Mouse (Mus musculus) splenic B cell, adult 2 months (primary cell): ENCODE measurements at regions not wholly inside any gene's neighbourhood (a gene's known extent, or its start where the extent isn't known, plus 50 kb on each side); places are given as distances from the start of the nearest gene placed in this dataset.

Source experiments
- DNase-seq: peaks from one replicate; pipeline ENCODE4 v3.0.0-alpha.2; 2011; ENCODE audit warnings: low read depth, low spot score
- H3K27me3 ChIP-seq: 2 replicates; pipeline ENCODE4 v1.6.1; 2012; ENCODE audit warnings: mild to moderate bottlenecking, low read length, moderate library complexity, mixed read lengths; ENCODE audit not compliant: control insufficient read depth, poor library complexity, insufficient read depth, severe bottlenecking
- H3K36me3 ChIP-seq: 2 replicates; pipeline ENCODE4 v1.6.1; 2012; ENCODE audit warnings: mild to moderate bottlenecking, low read length, moderate library complexity, mixed read lengths; ENCODE audit not compliant: control insufficient read depth, poor library complexity, insufficient read depth, severe bottlenecking

DNA sequence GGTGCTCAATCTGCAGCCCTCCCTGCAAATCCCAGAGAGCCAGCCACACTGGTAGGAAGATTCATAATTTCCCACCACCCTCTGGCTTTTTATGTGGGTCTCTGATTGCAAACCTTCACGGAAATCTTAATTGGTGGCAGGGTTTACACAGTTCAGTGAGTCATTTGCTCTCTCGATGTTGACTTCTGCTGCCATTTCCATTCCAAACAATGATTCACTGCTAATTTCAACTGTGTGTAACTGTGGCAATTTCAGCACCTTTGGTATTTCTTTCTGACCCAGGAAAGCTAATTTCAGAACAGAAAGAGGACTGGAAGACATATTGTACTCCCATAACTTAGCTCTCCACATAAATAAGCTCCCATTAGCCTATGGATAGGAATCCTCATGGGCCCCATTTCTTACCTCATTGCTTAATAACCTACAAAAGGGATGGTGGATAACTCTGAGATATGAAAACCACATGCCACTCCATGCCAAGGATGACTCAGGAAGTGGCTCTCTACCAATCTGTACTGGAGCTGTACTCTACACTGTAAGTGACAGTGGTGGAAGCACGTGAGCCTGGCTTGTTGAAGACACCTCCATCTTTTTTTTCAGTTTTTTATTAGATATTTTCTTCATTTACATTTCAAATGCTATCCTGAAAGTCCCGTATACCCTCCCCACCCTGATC, 536.0 kb downstream of the Tox3 start:
- no peaks in the 10 kb centered on the region for H3K36me3 ChIP-seq
- no peaks in the 10 kb centered on the region for H3K27me3 ChIP-seq
- DNase-seq: no peak

DNA sequence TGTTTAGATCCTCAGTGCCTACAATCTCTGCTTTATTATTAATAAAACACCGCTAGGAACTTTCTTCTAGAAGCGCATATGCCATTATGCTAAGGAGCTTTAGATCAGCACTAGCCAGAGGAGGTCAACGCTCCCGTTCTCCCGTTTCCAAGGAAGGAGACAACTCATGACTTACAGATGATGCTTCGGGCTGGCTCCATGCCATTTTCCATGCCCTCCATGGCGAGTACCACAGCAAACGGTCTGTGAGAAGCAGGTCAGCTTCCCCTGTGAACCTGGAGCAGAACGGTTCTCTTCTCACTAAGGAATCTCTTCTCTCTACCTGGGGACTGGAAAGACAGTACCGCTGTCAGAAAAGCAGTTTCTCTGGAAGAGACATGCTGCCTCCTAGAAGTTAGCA, 559.8 kb downstream of the Tox3 start:
- no peak for DNase-seq
- Histone ChIP-seq H3K27me3 (no peaks in the 10 kb centered on the region), H3K36me3 (no peaks in the 10 kb centered on the region)

DNA sequence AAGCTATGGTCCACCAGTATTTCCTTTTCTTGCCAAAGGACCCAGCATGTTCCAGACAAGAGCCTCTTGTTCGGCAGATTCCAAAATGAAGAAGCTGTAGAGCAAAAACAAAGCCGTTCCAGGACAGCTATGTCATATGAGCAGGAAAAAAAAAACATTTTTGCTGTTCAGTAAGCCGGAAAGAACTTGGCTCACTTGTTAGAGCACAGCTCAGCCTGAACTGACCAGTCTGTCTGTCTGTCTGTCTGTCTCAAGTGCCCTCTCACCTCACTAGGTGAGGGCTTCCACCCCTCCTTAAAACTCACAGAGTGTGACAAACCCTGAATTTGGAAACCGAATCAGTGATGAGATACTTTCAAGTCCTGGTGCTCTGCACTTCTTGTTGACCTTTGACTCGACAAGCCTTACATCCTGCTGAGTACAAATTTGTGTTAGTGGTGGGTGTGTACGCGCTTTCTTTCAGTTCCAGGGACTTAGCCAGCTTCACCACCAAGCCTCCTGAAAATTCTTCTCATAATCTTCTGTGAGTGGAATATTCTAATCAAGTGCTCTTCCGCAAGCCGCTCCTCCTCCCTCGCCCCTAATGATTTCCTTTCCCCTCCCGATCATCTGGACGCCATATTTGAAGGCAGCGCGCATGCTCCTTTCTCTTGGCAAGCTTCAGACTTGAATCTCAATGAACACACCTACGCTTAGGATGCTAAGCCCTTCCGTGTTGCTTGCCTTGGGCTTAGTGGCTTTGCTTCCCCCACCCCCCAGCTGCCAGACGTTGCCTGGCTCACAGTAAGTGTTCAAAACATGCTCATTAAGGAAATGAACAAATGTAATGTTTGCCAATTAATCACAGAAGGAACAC, 560.9 kb downstream of the Tox3 start:
- H3K36me3 ChIP-seq: no peaks in the 10 kb centered on the region
- no peak for DNase-seq

DNA sequence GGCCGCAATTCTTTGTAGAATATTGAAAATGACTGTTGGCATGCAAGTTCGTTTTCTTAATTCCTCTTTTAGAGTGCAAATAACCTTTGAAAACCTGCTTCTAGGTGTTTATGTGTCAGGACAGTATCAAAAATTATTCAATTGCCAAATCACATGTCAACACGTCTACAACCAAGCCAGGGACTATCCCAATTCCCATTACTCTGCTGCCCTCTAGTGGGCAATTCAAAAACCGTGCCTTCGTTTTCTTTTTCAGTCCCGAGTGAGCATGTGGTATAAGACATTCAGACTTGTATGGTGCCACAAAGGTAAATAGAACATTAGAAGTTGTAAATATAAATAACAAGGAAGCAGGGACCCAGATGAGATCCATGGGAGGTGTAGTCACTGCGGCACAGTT, 563.1 kb downstream of the Tox3 start:
- DNase-seq: peak; percentile 22
- Histone ChIP-seq H3K27me3 (no peaks in the 10 kb centered on the region), H3K36me3 (no peaks in the 10 kb centered on the region)

More for the DNA sequence above, 560.9 kb downstream of the Tox3 start:
- no peaks in the 10 kb centered on the region for H3K27me3 ChIP-seq

DNA sequence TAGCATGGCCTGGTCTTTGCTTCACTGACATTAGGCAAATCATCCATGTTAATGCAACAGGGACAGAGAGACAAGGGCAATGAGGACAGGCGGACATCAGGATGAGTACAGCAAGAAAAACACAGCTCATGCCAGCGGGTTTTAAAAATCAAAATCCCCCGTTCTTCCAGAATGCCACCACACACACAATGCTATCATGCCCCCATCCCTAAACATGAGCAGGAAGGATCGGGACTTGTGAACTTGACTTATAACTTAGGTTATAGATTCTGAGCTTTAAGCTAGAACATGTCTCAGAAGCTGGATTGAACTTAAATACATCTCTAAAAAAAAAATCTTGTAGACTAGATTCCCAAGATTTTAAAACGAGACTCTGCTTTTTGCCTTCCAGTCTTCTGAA, 564.8 kb downstream of the Tox3 start:
- H3K27me3 ChIP-seq: no peaks in the 10 kb centered on the region
- H3K36me3 ChIP-seq: no peaks in the 10 kb centered on the region
- no peak for DNase-seq

DNA sequence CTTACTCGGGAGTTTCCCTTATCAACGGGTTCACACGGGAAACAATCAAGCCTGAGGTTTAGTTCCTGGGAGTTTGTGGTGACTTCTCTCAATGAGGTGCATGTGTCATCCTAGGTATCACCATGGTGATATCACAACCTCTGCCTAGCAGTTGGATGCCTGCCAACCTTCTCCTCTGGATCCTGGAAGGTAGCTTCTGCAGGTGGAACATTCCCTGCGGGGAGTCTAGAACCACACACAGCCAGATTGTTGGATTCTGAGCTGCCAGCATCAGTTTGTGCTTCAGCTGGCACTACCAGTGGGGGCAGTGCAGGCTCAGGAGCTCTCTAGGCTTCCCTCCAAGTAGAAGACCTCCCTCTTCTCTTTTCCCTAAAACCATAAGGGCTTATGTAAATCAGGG, 581.8 kb downstream of the Tox3 start:
- no peak for DNase-seq
- Histone ChIP-seq H3K36me3 (no peaks in the 10 kb centered on the region), H3K27me3 (no peaks in the 10 kb centered on the region)

DNA sequence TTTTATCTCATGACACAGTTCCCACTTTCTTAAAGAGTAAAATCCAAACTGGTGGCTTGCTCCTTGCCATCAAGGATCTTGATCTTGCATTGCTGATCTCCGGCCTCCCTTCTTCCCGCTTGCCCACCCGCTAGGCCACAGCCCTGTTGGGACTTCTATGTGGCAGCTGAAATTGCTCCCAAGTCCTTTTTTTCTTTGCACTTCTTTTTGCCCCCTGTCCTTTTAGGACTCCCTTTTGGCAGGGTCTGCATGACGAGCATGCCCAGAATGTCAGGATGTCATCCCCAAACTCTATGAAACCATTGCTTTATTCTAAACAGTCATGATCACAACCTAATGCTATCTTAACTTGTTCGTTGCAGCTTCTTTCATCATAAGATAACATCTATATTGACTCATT, 588.6 kb downstream of the Tox3 start:
- Histone ChIP-seq H3K36me3 (no peaks in the 10 kb centered on the region), H3K27me3 (no peaks in the 10 kb centered on the region)
- DNase-seq: no peak

DNA sequence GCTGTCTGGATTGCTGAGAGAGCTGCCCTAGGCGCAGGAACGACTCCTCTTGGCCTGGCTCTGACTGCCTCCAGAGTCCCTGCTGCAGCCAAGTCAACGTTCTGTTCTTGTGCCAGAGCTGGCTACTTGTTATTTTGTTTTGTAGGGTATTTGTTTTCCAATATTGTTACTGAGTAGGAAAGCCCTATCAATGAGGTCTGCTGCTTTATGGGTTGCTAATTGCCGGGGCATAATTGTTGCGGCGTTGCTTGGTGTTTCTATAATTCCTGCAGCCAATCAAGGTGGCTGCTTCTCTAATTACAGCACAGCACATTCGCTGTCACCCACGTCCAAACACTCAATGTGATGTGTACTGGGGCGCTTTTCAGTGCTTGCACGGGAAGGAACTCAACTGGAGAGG, 589.4 kb downstream of the Tox3 start:
- no peak for DNase-seq
- H3K36me3 ChIP-seq: no peaks in the 10 kb centered on the region

DNA sequence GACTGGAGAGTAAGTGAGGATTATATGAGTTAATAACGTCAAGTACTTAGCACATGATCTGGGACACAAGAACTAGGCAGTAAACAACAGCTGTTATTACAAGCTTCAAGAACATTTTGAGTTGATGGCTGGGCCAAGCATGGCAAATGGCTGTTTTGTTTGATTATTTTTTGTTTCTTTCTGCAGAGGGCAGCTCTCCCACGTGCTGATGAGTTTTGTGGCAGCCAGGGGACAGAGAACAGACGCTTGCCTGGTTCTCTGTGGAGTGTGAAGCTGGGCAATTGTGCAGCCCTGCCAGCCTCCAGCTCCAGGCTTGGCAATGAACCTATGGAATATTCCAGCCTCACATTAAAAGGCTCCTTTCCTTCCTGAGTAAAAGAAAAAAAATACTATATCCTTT, 592.2 kb downstream of the Tox3 start:
- no peak for DNase-seq
- Histone ChIP-seq H3K36me3 (no peaks in the 10 kb centered on the region), H3K27me3 (no peaks in the 10 kb centered on the region)

More for the DNA sequence above, 589.4 kb downstream of the Tox3 start:
- no peaks in the 10 kb centered on the region for H3K27me3 ChIP-seq

DNA sequence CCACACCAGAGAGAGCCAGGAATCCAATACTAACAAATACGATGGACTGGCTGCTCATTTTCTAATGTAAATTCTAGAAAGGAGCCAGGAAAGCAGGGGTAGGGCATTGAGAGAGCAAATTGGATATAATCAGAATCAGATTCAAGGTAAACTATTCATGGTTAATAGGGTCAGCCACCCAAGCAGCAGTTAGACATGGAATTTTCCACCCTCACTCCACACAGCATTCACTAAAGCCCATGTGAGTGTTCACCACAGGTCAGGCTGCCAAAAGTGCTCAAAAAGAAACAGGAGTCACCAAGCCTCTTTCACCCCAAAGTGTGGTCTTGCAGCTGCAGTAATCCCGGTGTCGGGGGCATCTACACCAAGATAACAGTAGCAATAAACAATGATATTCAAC, 596.9 kb downstream of the Tox3 start:
- no peak for DNase-seq
- no peaks in the 10 kb centered on the region for H3K36me3 ChIP-seq

DNA sequence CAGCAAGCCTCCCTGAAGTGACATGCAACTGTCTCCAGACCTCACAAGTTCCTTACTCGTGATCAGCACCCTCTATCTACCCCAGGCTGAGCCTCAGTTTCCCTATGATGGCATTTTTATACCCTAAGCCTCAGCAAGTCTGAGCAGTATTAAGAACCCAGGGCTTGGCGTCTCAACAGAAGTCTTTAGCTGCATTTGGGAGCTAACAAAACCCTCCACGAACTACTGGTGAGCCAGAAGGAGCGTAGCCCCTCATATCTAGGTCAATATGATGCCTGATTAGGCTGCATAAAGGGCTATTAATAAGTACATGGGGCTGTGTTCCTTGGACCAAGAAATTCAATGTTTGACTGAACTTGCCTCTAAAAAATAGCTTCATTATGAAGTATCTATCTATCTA, 600.4 kb downstream of the Tox3 start:
- no peak for DNase-seq
- Histone ChIP-seq H3K27me3 (no peaks in the 10 kb centered on the region), H3K36me3 (no peaks in the 10 kb centered on the region)

More for the DNA sequence above, 596.9 kb downstream of the Tox3 start:
- no peaks in the 10 kb centered on the region for H3K27me3 ChIP-seq

DNA sequence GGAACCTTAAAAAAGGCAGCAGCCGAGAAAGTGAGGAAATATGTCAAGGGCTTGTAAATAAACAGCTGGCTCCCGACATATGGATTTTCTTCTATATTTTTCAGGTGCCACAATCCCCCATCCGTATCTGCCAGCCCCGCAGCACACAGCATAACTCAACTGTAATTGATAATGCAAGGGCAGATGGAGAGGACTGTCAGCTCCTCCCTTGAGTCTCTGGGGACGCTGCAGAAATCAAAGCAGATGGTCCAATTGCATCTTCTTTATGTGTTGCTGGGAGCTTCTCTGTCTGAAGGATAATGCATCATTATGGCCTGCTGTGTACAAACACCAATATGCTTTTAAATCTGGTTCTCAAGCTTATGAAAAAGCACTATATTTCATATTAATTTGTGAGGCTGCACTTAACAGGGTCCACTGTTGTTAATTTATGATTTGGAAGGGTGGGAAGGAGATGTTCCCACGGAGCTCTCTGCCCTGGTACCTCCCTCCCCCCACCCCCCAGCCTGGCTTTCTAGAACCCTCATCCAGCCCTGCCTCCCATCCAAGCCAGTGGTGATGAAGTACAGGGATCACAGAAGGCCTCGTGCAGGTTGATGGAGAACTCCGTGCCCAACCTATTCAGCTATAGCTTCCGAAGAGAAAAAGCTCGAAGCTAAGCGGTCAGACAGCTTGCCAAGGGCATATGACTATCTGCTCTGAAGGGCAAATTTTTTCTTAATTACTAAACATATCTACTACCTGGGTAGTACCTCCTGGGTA, 603.7 kb downstream of the Tox3 start:
- DNase-seq: no peak
- Histone ChIP-seq H3K36me3 (no peaks in the 10 kb centered on the region), H3K27me3 (no peaks in the 10 kb centered on the region)

DNA sequence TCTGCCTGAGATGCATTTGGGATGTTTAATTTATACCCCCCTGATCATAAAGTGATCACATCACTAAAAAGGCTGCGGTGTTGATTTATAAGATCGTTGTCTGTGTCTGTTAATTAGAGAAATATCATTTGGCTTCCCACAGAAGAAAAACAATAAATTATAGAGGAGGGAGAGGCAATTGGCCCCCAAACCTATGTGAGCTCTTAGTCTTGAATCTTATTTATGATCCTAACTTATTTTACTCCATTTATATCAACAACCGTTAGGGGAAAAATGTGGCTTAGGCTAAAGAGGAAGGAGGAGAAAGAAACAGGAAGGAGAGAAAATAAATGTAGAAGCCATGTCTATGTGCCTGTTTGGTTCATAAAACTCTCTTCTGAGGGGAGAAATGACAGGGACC, 609.5 kb downstream of the Tox3 start:
- Histone ChIP-seq H3K27me3 (no peaks in the 10 kb centered on the region), H3K36me3 (no peaks in the 10 kb centered on the region)
- DNase-seq: no peak

DNA sequence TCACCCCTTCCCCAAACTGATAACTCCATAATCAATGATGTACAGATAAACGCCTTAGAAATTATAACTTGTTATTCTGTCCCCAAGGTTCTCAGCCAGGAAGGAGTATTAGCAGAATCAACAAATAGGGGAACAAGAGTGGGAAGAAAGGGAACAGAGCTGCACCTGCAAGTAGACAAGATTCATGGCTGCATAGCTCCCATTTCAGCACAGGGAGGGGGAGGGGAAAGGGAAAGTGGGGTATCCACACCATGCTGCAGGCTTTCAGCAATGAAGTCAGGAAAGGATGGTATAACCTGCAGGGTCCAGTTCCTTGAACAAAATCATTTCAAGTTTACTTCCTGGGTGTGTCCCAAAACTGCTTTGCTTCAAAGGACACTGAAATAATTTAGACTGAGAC, 610.5 kb downstream of the Tox3 start:
- Histone ChIP-seq H3K36me3 (no peaks in the 10 kb centered on the region), H3K27me3 (no peaks in the 10 kb centered on the region)
- no peak for DNase-seq

DNA sequence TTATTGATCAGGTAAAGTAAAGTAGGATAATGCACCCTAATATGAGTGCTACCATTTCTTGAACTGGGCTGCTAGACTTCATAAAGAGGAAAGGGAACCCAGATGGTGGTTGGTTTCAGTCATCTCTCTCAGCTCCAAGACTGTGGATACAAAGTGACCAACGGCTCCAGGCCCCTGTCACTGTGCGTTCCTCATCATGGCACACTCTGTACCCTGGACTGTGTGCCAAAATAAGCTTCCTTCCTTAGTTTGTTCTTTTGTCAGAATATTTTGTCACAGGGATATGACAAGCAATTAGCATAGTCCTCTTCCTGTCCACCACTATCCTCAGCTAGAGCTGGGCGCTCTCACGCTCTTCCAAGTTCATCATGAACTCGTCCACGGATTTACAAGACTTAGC, 620.9 kb downstream of the Tox3 start:
- Histone ChIP-seq H3K27me3 (no peaks in the 10 kb centered on the region), H3K36me3 (no peaks in the 10 kb centered on the region)
- no peak for DNase-seq
